Mouse (Mus musculus) layer of hippocampus, adult 9-10 months (tissue): ENCODE measurements at regions not wholly inside any gene's neighbourhood (a gene's known extent, or its start where the extent isn't known, plus 50 kb on each side); places are given as distances from the start of the nearest gene placed in this dataset.

Experiments used
- DNase-seq: peaks from one replicate; pipeline ENCODE4 v3.0.0; 2022; ENCODE audit warnings: low spot score

DNA sequence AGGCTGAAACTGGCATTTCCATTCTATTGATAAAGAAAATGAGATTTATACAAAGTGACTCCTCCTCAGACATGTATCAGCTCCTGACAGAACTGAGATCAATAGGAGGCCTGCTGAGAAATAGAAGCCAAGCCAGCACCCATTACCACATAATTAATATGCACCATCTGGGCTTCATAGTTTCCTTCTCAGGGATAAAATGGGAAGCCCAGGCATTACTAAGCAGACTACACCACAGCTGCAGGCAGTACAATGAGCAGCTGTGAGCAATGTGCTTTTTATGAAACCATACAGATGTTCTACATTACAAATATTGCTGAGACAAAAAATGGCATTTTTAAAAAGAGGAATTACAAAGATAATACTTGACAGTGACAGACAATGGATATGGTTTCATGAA is 950.1 kb downstream of the Otol1 start:
- no peak for DNase-seq

DNA sequence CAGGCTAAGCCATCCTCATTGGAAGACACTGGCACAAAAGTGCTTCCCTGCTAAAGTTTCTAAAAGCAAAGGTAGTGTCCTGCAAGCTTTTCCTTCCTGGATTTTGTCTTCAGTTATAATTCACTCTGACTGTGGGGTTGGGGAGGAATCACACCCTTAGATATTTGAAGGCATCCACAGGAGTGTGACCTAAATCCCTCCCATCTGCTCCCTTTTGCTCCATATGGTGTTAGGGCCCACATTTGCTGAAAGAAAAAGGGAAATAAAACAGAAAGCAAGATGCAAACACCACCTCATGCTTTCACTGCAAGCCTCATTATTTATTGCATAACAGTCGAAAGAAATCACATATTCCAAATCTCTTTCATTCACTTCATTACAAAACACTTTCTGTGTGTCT is 955.1 kb downstream of the Otol1 start:
- no peak for DNase-seq

DNA sequence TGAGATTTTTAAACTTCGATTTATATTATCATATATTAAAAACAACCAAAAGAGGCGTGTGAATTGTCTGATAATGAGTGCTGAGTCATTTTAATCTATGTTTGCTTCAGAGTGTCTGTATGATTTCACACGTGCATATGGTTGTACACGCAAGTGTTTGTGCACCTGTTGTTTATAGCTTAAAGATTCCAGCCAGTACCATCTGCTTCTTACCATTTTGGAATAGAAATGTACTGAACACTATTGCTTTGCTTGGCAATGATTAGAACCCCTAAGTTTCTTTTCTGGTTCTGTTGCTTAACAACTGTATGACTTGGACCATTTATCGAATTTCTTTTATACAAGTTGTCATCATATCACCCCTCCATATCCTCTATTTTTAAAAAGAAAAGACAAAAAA is 969.5 kb downstream of the Otol1 start:
- DNase-seq: peak; percentile 9

DNA sequence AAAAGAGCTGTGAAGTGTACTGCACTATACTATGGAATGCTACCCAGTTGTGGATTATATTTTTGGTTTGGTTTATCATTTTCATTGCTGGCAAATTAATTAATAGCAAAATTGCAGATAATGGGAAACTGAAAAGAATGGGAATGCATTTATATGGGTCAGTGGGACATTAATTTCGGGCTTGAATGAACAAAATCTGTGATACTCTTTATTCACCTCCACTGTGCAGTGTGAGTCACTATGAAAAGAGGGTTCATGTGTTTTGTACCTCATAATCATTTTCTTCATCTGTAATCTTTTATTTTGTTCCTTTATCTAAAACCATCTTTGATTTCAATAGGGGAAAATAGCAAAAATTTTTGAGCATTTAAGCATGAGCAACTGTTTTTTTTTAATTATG is 983.5 kb downstream of the Otol1 start:
- DNase-seq: no peak

DNA sequence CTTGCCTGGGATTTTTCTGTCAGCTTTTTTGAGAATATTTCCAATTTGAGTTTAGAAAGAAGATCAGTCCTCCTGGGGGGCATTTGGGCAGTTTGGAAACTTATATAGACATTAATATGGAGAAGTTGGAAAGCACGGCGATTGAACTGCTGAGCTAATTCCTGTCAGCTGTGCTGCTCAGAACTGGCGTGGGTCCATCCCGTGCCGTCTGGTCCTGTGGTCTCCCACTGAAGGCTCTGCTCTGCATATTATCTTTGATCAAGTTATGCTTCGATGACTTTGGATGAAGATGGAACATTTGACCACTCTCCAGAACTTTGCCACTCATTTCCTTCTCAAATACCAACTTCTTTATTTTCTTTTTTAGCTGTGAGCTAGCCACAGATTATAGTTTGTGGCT is 995.6 kb downstream of the Otol1 start:
- no peak for DNase-seq
